21 mouse cellular contexts compared by ENCODE assay signal in genomic region chr3:69200251-69200650, GRCm38 (mm10). TPM values are rescaled to one million over a fixed set of nuclear protein-coding genes. Genes with fewer than 3 reads are reported as not detected.
DNase-seq lines count a peak whose midpoint lies in the region; ATAC-seq lines count a peak whose summit lies in the region.
"Had no signal": no experiment of that assay in that cellular context is flagged by ENCODE, and none has a peak within 500 bp of the region (broad histone marks: within the 10 kb centered on the region; RNA-seq: fewer than 3 reads in every experiment).

No protein-coding gene starts in this region.

- no peak overlapping the region for H3K4me2 ChIP-seq in intestine, embryonic 16.5 days (ENCODE audit: low read depth, low read length)
- H3K4me2 ChIP-seq: embryonic facial prominence, embryonic 13.5 days; forebrain, embryonic 12.5 days; heart, embryonic 11.5 days had no signal

- WGBS in intestine, embryonic 16.5 days, result 35% methylated on average over 1 of the region's 1 CpGs

- no peaks in the 10 kb centered on the region for H3K27me3 ChIP-seq in intestine, embryonic 16.5 days (replicated peaks; ENCODE audit: control insufficient read depth, insufficient read depth, low read length)
- H3K27me3 ChIP-seq: embryonic facial prominence, embryonic 13.5 days; forebrain, embryonic 12.5 days had no signal

- H3K9ac ChIP-seq in intestine, embryonic 16.5 days (ENCODE audit: low read depth, low read length), result no peak overlapping the region
- H3K9ac ChIP-seq: embryonic facial prominence, embryonic 13.5 days; forebrain, embryonic 12.5 days had no signal

- intact Hi-C loops in heart, postnatal 25 days (cut with DNase I), result no loop called here

- no peaks in the 10 kb centered on the region for H3K9me3 ChIP-seq in intestine, embryonic 16.5 days (ENCODE audit: control insufficient read depth, low read length)
- H3K9me3 ChIP-seq: embryonic facial prominence, embryonic 13.5 days; forebrain, embryonic 12.5 days had no signal

- H3K36me3 ChIP-seq in intestine, embryonic 16.5 days (ENCODE audit: control insufficient read depth, insufficient read depth, low read length), result no peaks in the 10 kb centered on the region
- H3K36me3 ChIP-seq: embryonic facial prominence, embryonic 13.5 days; forebrain, embryonic 12.5 days had no signal

- peak; percentile 80 for DNase-seq in heart, adult 11 months
- DNase-seq in heart, postnatal 25 days (ENCODE audit: low spot score), result no peak
- peak; percentile 7 for DNase-seq in lung, postnatal 25 days (ENCODE audit: low spot score)
- no peak for DNase-seq in lung, postnatal 4 days
- no peak for DNase-seq in layer of hippocampus, adult 11-12 months (ENCODE audit: low spot score)
- DNase-seq in heart, adult 8-10 months (ENCODE audit: low spot score), result no peak
- DNase-seq: cerebellum, adult 18-20 months; heart, postnatal 4 days; left cerebral cortex, postnatal 4 days; thymus, adult 2 months had no signal

- H3K4me1 ChIP-seq in intestine, embryonic 16.5 days (ENCODE audit: control insufficient read depth, insufficient read depth, low read length), result no peaks in the 10 kb centered on the region
- H3K4me1 ChIP-seq: embryonic facial prominence, embryonic 13.5 days had no signal

- peak; percentile 94 for ATAC-seq in intestine, embryonic 16.5 days
- no peak for ATAC-seq in megakaryocyte, adult 5-6 weeks (ENCODE audit: poor library complexity, severe bottlenecking)

- H3K4me3 ChIP-seq in intestine, embryonic 16.5 days (ENCODE audit: low read length), result no peak overlapping the region
- H3K4me3 ChIP-seq: embryonic facial prominence, embryonic 13.5 days; forebrain, embryonic 12.5 days had no signal

- H3K27ac ChIP-seq in intestine, embryonic 16.5 days (ENCODE audit: low read length), result no peak overlapping the region
- H3K27ac ChIP-seq: embryonic facial prominence, embryonic 13.5 days; forebrain, embryonic 12.5 days had no signal

RNA-seq across cellular contexts. Expression of gene Arl14, which starts 22.0 kb away (rescaled TPM):
- not detected for total RNA-seq in heart, postnatal 25 days (2021)
- polyA plus RNA-seq in intestine, embryonic 16.5 days (2015; fragmentation: Nextera tagmentation; extraction: Ambion mirVana), result 1.4 and 1.6 TPM in 2 replicates
- not detected for total RNA-seq in heart, adult 8-10 months (2022)
- total RNA-seq in megakaryocyte, adult 5-6 weeks (2015), result 0.41 TPM in 1 of 2 replicates, not detected in the other
- not detected in 2 replicates for total RNA-seq in megakaryocyte, adult 5-6 weeks (2017)
- total RNA-seq: common myeloid progenitor, adult 5-6 weeks; gastrocnemius, adult 8-10 months; heart, postnatal 4 days; layer of hippocampus, postnatal 14 days; left cerebral cortex, postnatal 4 days; MEL had no signal
- polyA plus RNA-seq: brain, embryonic 14.5 days; embryonic facial prominence, embryonic 13.5 days; forebrain, embryonic 12.5 days; heart, embryonic 11.5 days; liver, embryonic 16.5 days; thymus, adult 2 months had no signal

Comparison
In these comparisons a context has a peak if more than half of its experiments do, and no peak if none do; other contexts are left out.
1. DNase-seq: peak in heart, adult 11 months (single experiment) and lung, postnatal 25 days (single experiment); none in heart, postnatal 25 days (single experiment), lung, postnatal 4 days (0 of 2), layer of hippocampus, adult 11-12 months (single experiment) and heart, adult 8-10 months (single experiment).